ENCODE assay signal across 27 mouse cellular contexts in genomic region chr9:27265009-27265408, GRCm38 (mm10). TPM values are rescaled to one million over a fixed set of nuclear protein-coding genes. Genes with fewer than 3 reads are reported as not detected.
A peak's percentile ranks its signal among the peaks of the same experiment; 100 is the strongest.
DNase-seq lines count a peak whose midpoint lies in the region; ATAC-seq and TF ChIP-seq lines count a peak whose summit lies in the region.
"Had no signal": no experiment of that assay in that cellular context is flagged by ENCODE, and none has a peak within 500 bp of the region (broad histone marks: within the 10 kb centered on the region; RNA-seq: fewer than 3 reads in every experiment).

No protein-coding gene starts in this region.

- TF ChIP-seq POLR2A in CH12.LX (IDR thresholded peaks at IDR 0.05; ENCODE audit: low read depth, low read length) = no peak

- TF ChIP-seq RAD21 in CH12.LX (IDR thresholded peaks at IDR 0.05; ENCODE audit: low read depth, low read length) = no peak

- no peaks in the 10 kb centered on the region for H3K9me3 ChIP-seq in CH12.LX (replicated peaks; ENCODE audit: low read length)
- H3K9me3 ChIP-seq in forebrain, embryonic 13.5 days (replicated peaks) = no peaks in the 10 kb centered on the region
- H3K9me3 ChIP-seq: embryonic facial prominence, embryonic 10.5 days; embryonic facial prominence, embryonic 13.5 days; forebrain, embryonic 12.5 days; heart, embryonic 12.5 days; heart, embryonic 15.5 days; hindbrain, embryonic 12.5 days; hindbrain, embryonic 15.5 days had no signal

- H3K36me3 ChIP-seq in CH12.LX (replicated peaks in 1 of 2; ENCODE audit: control insufficient read depth in 1 of 2, insufficient read depth in 1 of 2, low read length in 1 of 2) = no peaks in the 10 kb centered on the region
- no peaks in the 10 kb centered on the region for H3K36me3 ChIP-seq in forebrain, embryonic 13.5 days (ENCODE audit: poor library complexity, severe bottlenecking)
- H3K36me3 ChIP-seq: embryonic facial prominence, embryonic 10.5 days; embryonic facial prominence, embryonic 13.5 days; forebrain, embryonic 12.5 days; heart, embryonic 12.5 days; heart, embryonic 15.5 days; hindbrain, embryonic 12.5 days; hindbrain, embryonic 15.5 days had no signal

- TF ChIP-seq CTCF in CH12.LX (conservative IDR thresholded peaks at IDR 0.05 in 1 of 2, IDR thresholded peaks at IDR 0.05 in 1 of 2; ENCODE audit: low read depth in 2 of 2, low read length in 2 of 2) = no peak
- TF ChIP-seq CTCF in layer of hippocampus, adult 2 months (conservative IDR thresholded peaks at IDR 0.05) = no peak

- peak overlapping the region; percentile 32 for H3K4me2 ChIP-seq in CH12.LX (ENCODE audit: insufficient read depth, low read depth, poor library complexity, severe bottlenecking)
- H3K4me2 ChIP-seq in forebrain, embryonic 13.5 days = no peak overlapping the region
- H3K4me2 ChIP-seq: embryonic facial prominence, embryonic 13.5 days; forebrain, embryonic 12.5 days; heart, embryonic 12.5 days; heart, embryonic 15.5 days; hindbrain, embryonic 12.5 days; hindbrain, embryonic 15.5 days had no signal

- intact Hi-C loops in heart, postnatal 36 days (cut with DNase I) = no loop called here

- TF ChIP-seq EP300 in CH12.LX (IDR thresholded peaks at IDR 0.05; ENCODE audit: low read length) = peak; percentile 94

- H3K27me3 ChIP-seq in CH12.LX (replicated peaks) = no peaks in the 10 kb centered on the region
- H3K27me3 ChIP-seq in forebrain, embryonic 13.5 days = no peaks in the 10 kb centered on the region
- H3K27me3 ChIP-seq: forebrain, embryonic 12.5 days; heart, embryonic 12.5 days; heart, embryonic 15.5 days; hindbrain, embryonic 12.5 days; hindbrain, embryonic 15.5 days had no signal

- dilution Hi-C loops in CH12.LX (cut with MboI; ENCODE audit: extremely low pct_ligation_motif_present, extremely low pct_unique_long_range_greater_than_20kb, low sequenced_read_pairs) = no loop called here

- DNase-seq in heart, adult 11 months = peak; percentile 77
- DNase-seq in heart, postnatal 36 days = no peak
- DNase-seq in CH12.LX (ENCODE audit: extremely low read depth) (peak; percentile 62), ZHBTc4 (ENCODE audit: low read depth, low spot score) (peak; percentile 10)
- no peak for DNase-seq in layer of hippocampus, adult 2 months (ENCODE audit: low spot score in 2 of 2)
- DNase-seq: adrenal gland, postnatal 10 days; adrenal gland, postnatal 36 days; cerebellum, adult 11-12 months; cerebellum, adult 8-10 months; cerebellum, postnatal 10 days; cerebellum, postnatal 36 days; embryo, embryonic 11 days; gastrocnemius, postnatal 10 days; gastrocnemius, postnatal 36 days; heart, postnatal 14 days had no signal

- 64% methylated on average over 3 of the region's 3 CpGs for WGBS in forebrain, embryonic 13.5 days

- H3K4me3 ChIP-seq in CH12.LX (replicated peaks in 1 of 3; ENCODE audit: low read depth in 2 of 3, low read length in 2 of 3, poor library complexity in 1 of 3) = no peak overlapping the region
- H3K4me3 ChIP-seq in forebrain, embryonic 13.5 days = no peak overlapping the region
- no peak overlapping the region for H3K4me3 ChIP-seq in layer of hippocampus, adult 2 months
- H3K4me3 ChIP-seq: embryonic facial prominence, embryonic 10.5 days; embryonic facial prominence, embryonic 13.5 days; erythroblast, embryonic 14.5 days; forebrain, embryonic 12.5 days; heart, embryonic 12.5 days; heart, embryonic 15.5 days; hindbrain, embryonic 12.5 days; hindbrain, embryonic 15.5 days had no signal

- in situ Hi-C loops in CH12.LX (cut with MboI; ENCODE audit: low pct_ligation_motif_present, low pct_unique_long_range_greater_than_20kb, low sequenced_read_pairs) = no loop called here

- no peaks in the 10 kb centered on the region for H3K79me2 ChIP-seq in CH12.LX (replicated peaks; ENCODE audit: control insufficient read depth, extremely low read depth, insufficient read depth, poor library complexity, severe bottlenecking)

- peaks cover 56 to 87% of the 10 kb centered on the region in 2 experiments for H3K4me1 ChIP-seq in CH12.LX (ENCODE audit: control insufficient read depth in 1 of 2, insufficient read depth in 2 of 2)
- peaks cover 22% of the 10 kb centered on the region for H3K4me1 ChIP-seq in forebrain, embryonic 13.5 days
- H3K4me1 ChIP-seq: embryonic facial prominence, embryonic 10.5 days; embryonic facial prominence, embryonic 13.5 days; heart, embryonic 12.5 days; heart, embryonic 15.5 days; hindbrain, embryonic 12.5 days had no signal

- no peak overlapping the region for H3K9ac ChIP-seq in CH12.LX (ENCODE audit: insufficient read depth, low read depth)
- no peak overlapping the region for H3K9ac ChIP-seq in forebrain, embryonic 13.5 days
- H3K9ac ChIP-seq: embryonic facial prominence, embryonic 13.5 days; forebrain, embryonic 12.5 days; heart, embryonic 12.5 days; heart, embryonic 15.5 days; hindbrain, embryonic 12.5 days; hindbrain, embryonic 15.5 days had no signal

- peak overlapping the region; percentile 68; the same call in 1 of the 2 replicates for H3K27ac ChIP-seq in CH12.LX (ENCODE audit: insufficient read depth, low read depth)
- H3K27ac ChIP-seq in forebrain, embryonic 13.5 days = no peak overlapping the region
- H3K27ac ChIP-seq in layer of hippocampus, adult 2 months = no peak overlapping the region
- H3K27ac ChIP-seq: embryonic facial prominence, embryonic 10.5 days; embryonic facial prominence, embryonic 13.5 days; forebrain, embryonic 12.5 days; heart, embryonic 15.5 days; hindbrain, embryonic 12.5 days; hindbrain, embryonic 15.5 days had no signal

- no peak for ATAC-seq in forebrain, embryonic 13.5 days
- ATAC-seq: forebrain, embryonic 16.5 days; intestine, postnatal 0 days had no signal

TF ChIP-seq in CH12.LX, 34 proteins besides CTCF, POLR2A, EP300 and RAD21:
- no peak for TF ChIP-seq ZKSCAN1 (IDR thresholded peaks at IDR 0.05; ENCODE audit: borderline replicate concordance, low read depth, low read length)
- TF ChIP-seq ETS1 (conservative IDR thresholded peaks at IDR 0.05; ENCODE audit: low read depth, low read length) = peak; percentile 94
- peak; percentile 97 for TF ChIP-seq MEF2A (IDR thresholded peaks at IDR 0.05; ENCODE audit: borderline replicate concordance, low read depth, low read length)
- TF ChIP-seq KAT2A (IDR thresholded peaks at IDR 0.05; ENCODE audit: insufficient replicate concordance, low read length) = no peak
- TF ChIP-seq UBTF (IDR thresholded peaks at IDR 0.05; ENCODE audit: low read depth, low read length) = no peak
- peak; percentile 53; the same call in 1 of the 2 replicates for TF ChIP-seq MAZ (IDR thresholded peaks at IDR 0.05; ENCODE audit: low read depth, low read length)
- peak; percentile 86 for TF ChIP-seq TCF12 (IDR thresholded peaks at IDR 0.05; ENCODE audit: low read depth, low read length)
- TF ChIP-seq MYC (IDR thresholded peaks at IDR 0.05; ENCODE audit: low read depth, low read length) = no peak
- no peak for TF ChIP-seq NELFE (IDR thresholded peaks at IDR 0.05; ENCODE audit: low read depth, low read length)
- peak; percentile 57 for TF ChIP-seq IRF4 (IDR thresholded peaks at IDR 0.05; ENCODE audit: low read depth, low read length)
- peak; percentile 68; the same call in 1 of the 2 replicates for TF ChIP-seq JUN (IDR thresholded peaks at IDR 0.05; ENCODE audit: insufficient read depth, low read depth, low read length)
- TF ChIP-seq BHLHE40 (IDR thresholded peaks at IDR 0.05; ENCODE audit: low read depth, low read length) = peak; percentile 84
- TF ChIP-seq CHD2 (IDR thresholded peaks at IDR 0.05; ENCODE audit: low read length) = peak; percentile 70; the same call in 1 of the 2 replicates
- 0 out of 2 replicates have a peak, but pooled peaks have one; percentile 52 for TF ChIP-seq JUND (conservative IDR thresholded peaks at IDR 0.05; ENCODE audit: low read depth, low read length)
- no peak for TF ChIP-seq USF2 (conservative IDR thresholded peaks at IDR 0.05; ENCODE audit: low read depth, low read length)
- 0 out of 2 replicates have a peak, but pooled peaks have one; percentile 14 for TF ChIP-seq SMC3 (IDR thresholded peaks at IDR 0.05; ENCODE audit: low read depth, low read length)
- TF ChIP-seq USF1 (IDR thresholded peaks at IDR 0.05; ENCODE audit: low read depth, low read length) = no peak
- TF ChIP-seq MAX (IDR thresholded peaks at IDR 0.05; ENCODE audit: low read length) = peak; percentile 63; the same call in 1 of the 2 replicates

RNA-seq across cellular contexts. Expression of gene Igsf9b, which starts 34.0 kb away (rescaled TPM):
- total RNA-seq in heart, postnatal 36 days (2021) = 1 to 10 TPM; 3.8 to 4.9 TPM
- total RNA-seq in CH12.LX (2012; rRNA removed) (7.4 and 12.4 TPM in 2 replicates), CH12.LX (2014; rRNA removed) (1.8 and 2.0 TPM in 2 replicates)
- polyA plus RNA-seq in CH12.LX (2012; ENCODE audit: insufficient read length, low read depth) = 4.5 and 5.2 TPM in 2 replicates
- 9.4 and 11.8 TPM in 2 replicates for polyA plus RNA-seq in forebrain, embryonic 13.5 days (2015; fragmentation: Nextera tagmentation; extraction: Ambion mirVana)
- total RNA-seq in layer of hippocampus, adult 2 months (2021) = 10 to 100 TPM; 21.7 to 23.3 TPM
- total RNA-seq: MEL had no signal
- polyA plus RNA-seq: erythroblast, embryonic 14.5 days had no signal

Comparison
In these comparisons a context has a peak if more than half of its experiments do, and no peak if none do; other contexts are left out.
1. DNase-seq: peak in heart, adult 11 months (single experiment), CH12.LX (single experiment) and ZHBTc4 (single experiment); none in heart, postnatal 36 days (0 of 2) and layer of hippocampus, adult 2 months (0 of 2).